ENCODE assay signal across 8 mouse cellular contexts in genomic region chr12:108333056-108333455, GRCm38 (mm10). TPM values are rescaled to one million over a fixed set of nuclear protein-coding genes. Genes with fewer than 3 reads are reported as not detected.
A peak's percentile ranks its signal among the peaks of the same experiment; 100 is the strongest.
DNase-seq lines count a peak whose midpoint lies in the region; ATAC-seq lines count a peak whose summit lies in the region.

No protein-coding gene starts in this region.

- no peaks in the 10 kb centered on the region for H3K36me3 ChIP-seq in intestine, embryonic 16.5 days (ENCODE audit: control insufficient read depth, insufficient read depth, low read length)

- H3K27me3 ChIP-seq in intestine, embryonic 16.5 days (replicated peaks; ENCODE audit: control insufficient read depth, insufficient read depth, low read length) = peaks cover 16% of the 10 kb centered on the region

- peak overlapping the region; percentile 100 for H3K4me2 ChIP-seq in intestine, embryonic 16.5 days (ENCODE audit: low read depth, low read length)

- no peaks in the 10 kb centered on the region for H3K9me3 ChIP-seq in intestine, embryonic 16.5 days (ENCODE audit: control insufficient read depth, low read length)

- H3K4me3 ChIP-seq in intestine, embryonic 16.5 days (ENCODE audit: low read length) = peak overlapping the region; percentile 52

- H3K4me1 ChIP-seq in intestine, embryonic 16.5 days (ENCODE audit: control insufficient read depth, insufficient read depth, low read length) = peaks cover 18% of the 10 kb centered on the region

- peak overlapping the region; percentile 64 for H3K9ac ChIP-seq in intestine, embryonic 16.5 days (ENCODE audit: low read depth, low read length)

- DNase-seq in adrenal gland, adult 2 months = peak; percentile 91
- peak; percentile 68 for DNase-seq in embryo, embryonic 11.5 days (ENCODE audit: low read depth, low spot score)
- peak; percentile 85 to 86 for DNase-seq in left cerebral cortex, postnatal 25 days (ENCODE audit: low spot score in 2 of 2)
- DNase-seq in mesoderm, embryonic 11.5 days (ENCODE audit: low read depth, low spot score) = peak; percentile 86
- peak; percentile 77 for DNase-seq in right cerebral cortex, postnatal 25 days
- DNase-seq in urinary bladder, postnatal 36 days (ENCODE audit: low spot score in 2 of 2) = peak; percentile 71 to 85

- H3K27ac ChIP-seq in intestine, embryonic 16.5 days (ENCODE audit: low read length) = 0 out of 2 replicates have a peak overlapping the region, but pooled peaks have one; percentile 58

- peak; percentile 66 for ATAC-seq in granulocyte monocyte progenitor cell, adult 5-6 weeks (replicated peaks; ENCODE audit: poor library complexity, severe bottlenecking)
- ATAC-seq in intestine, embryonic 16.5 days = peak; percentile 51

- under 1% methylated on average over 16 of the region's 16 CpGs for whole genome bisulfite sequencing in intestine, embryonic 16.5 days

- intact Hi-C loops in left cerebral cortex, postnatal 25 days (cut with DNase I) = loop anchor here (2.0 kb wide), 1 partner anchor 162 kb away; no protein-coding TSS in a partner anchor

RNA-seq across cellular contexts. Expression of gene Cyp46a1, which starts 1.1 kb away (rescaled TPM):
- total RNA-seq in adrenal gland, adult 2 months (2021) = 1 to 10 TPM; 1.0 to 1.6 TPM
- 7.5 and 9.0 TPM in 2 replicates for polyA plus RNA-seq in adrenal gland, adult 2 months (2012; rRNA removed)
- total RNA-seq in granulocyte monocyte progenitor cell, adult 5-6 weeks (2014; fragmentation: Nextera tagmentation) = not detected in 2 replicates
- not detected in 2 replicates for total RNA-seq in granulocyte monocyte progenitor cell, adult 5-6 weeks (2017)
- 3.8 and 4.6 TPM in 2 replicates for polyA plus RNA-seq in intestine, embryonic 16.5 days (2015; fragmentation: Nextera tagmentation; extraction: Ambion mirVana)
- total RNA-seq in left cerebral cortex, postnatal 25 days (2021) = 100 to 1,000 TPM; 295 to 302 TPM

RNA-seq across cellular contexts. Expression of gene Hhipl1, which starts 27.0 kb away (rescaled TPM):
- under 1 TPM; 0.69 to 0.76 TPM for total RNA-seq in adrenal gland, adult 2 months (2021)
- 0.85 and 1.4 TPM in 2 replicates for polyA plus RNA-seq in adrenal gland, adult 2 months (2012; rRNA removed)
- total RNA-seq in granulocyte monocyte progenitor cell, adult 5-6 weeks (2014; fragmentation: Nextera tagmentation) = not detected in 2 replicates
- not detected in 2 replicates for total RNA-seq in granulocyte monocyte progenitor cell, adult 5-6 weeks (2017)
- 0.43 and 0.53 TPM in 2 replicates for polyA plus RNA-seq in intestine, embryonic 16.5 days (2015; fragmentation: Nextera tagmentation; extraction: Ambion mirVana)
- 1 to 10 TPM; 6.9 to 7.1 TPM for total RNA-seq in left cerebral cortex, postnatal 25 days (2021)

RNA-seq across cellular contexts. Expression of gene Eml1, which starts 37.7 kb away (rescaled TPM):
- 10 to 100 TPM; 17.5 to 29.6 TPM for total RNA-seq in adrenal gland, adult 2 months (2021)
- 13.3 and 13.5 TPM in 2 replicates for polyA plus RNA-seq in adrenal gland, adult 2 months (2012; rRNA removed)
- total RNA-seq in granulocyte monocyte progenitor cell, adult 5-6 weeks (2014; fragmentation: Nextera tagmentation) = not detected in 2 replicates
- not detected in 2 replicates for total RNA-seq in granulocyte monocyte progenitor cell, adult 5-6 weeks (2017)
- polyA plus RNA-seq in intestine, embryonic 16.5 days (2015; fragmentation: Nextera tagmentation; extraction: Ambion mirVana) = 63.7 and 67.4 TPM in 2 replicates
- 10 to 100 TPM; 66.0 to 69.3 TPM for total RNA-seq in left cerebral cortex, postnatal 25 days (2021)

RNA-seq across cellular contexts. Expression of gene Ccdc85c, which starts 57.8 kb away (rescaled TPM):
- total RNA-seq in adrenal gland, adult 2 months (2021) = 10 to 100 TPM; 19.0 to 26.9 TPM
- polyA plus RNA-seq in adrenal gland, adult 2 months (2012; rRNA removed) = 35.3 and 38.0 TPM in 2 replicates
- 0.95 and 1.7 TPM in 2 replicates for total RNA-seq in granulocyte monocyte progenitor cell, adult 5-6 weeks (2014; fragmentation: Nextera tagmentation)
- total RNA-seq in granulocyte monocyte progenitor cell, adult 5-6 weeks (2017) = 0.90 and 2.4 TPM in 2 replicates
- 4.8 and 7.1 TPM in 2 replicates for polyA plus RNA-seq in intestine, embryonic 16.5 days (2015; fragmentation: Nextera tagmentation; extraction: Ambion mirVana)
- total RNA-seq in left cerebral cortex, postnatal 25 days (2021) = 10 to 100 TPM; 74.7 to 76.9 TPM

Comparison
In these comparisons a context has a peak if more than half of its experiments do, and no peak if none do; other contexts are left out.
1. Peak in every context shown above with its lines: DNase-seq, ATAC-seq, H3K4me3 ChIP-seq and H3K27ac ChIP-seq.
2. RNA of gene Cyp46a1, which starts 1.1 kb away (total RNA-seq): 295 to 302 TPM in left cerebral cortex, postnatal 25 days; 1.0 to 1.6 TPM in adrenal gland, adult 2 months and not detected in granulocyte monocyte progenitor cell, adult 5-6 weeks; every median in the first group is over 100 times any median in the second.
3. RNA of gene Hhipl1, which starts 27.0 kb away (total RNA-seq): 6.9 to 7.1 TPM in left cerebral cortex, postnatal 25 days; 0.69 to 0.76 TPM in adrenal gland, adult 2 months and not detected in granulocyte monocyte progenitor cell, adult 5-6 weeks; every median in the first group is over 4 times any median in the second.
4. RNA of gene Eml1, which starts 37.7 kb away (total RNA-seq): 66.0 to 69.3 TPM in left cerebral cortex, postnatal 25 days and 17.5 to 29.6 TPM in adrenal gland, adult 2 months; not detected in granulocyte monocyte progenitor cell, adult 5-6 weeks; every median in the first group is over 10 times any median in the second.